Mouse (Mus musculus) olfactory bulb, adult 2 months (tissue): ENCODE measurements at regions not wholly inside any gene's neighbourhood (a gene's known extent, or its start where the extent isn't known, plus 50 kb on each side); places are given as distances from the start of the nearest gene placed in this dataset.

Source experiments
- CTCF ChIP-seq: fragments of 200-500 bp; IDR thresholded peaks from 2 replicates; pipeline ENCODE4 v1.5.1; 2012; ENCODE audit warnings: low read depth, mild to moderate bottlenecking, low read length, moderate library complexity; ENCODE audit not compliant: insufficient read depth
- POLR2A ChIP-seq: fragments of 200-500 bp; IDR thresholded peaks from 2 replicates; pipeline ENCODE4 v1.6.1; 2012; ENCODE audit warnings: mild to moderate bottlenecking, low read depth, low read length, moderate library complexity; ENCODE audit not compliant: insufficient read depth

DNA sequence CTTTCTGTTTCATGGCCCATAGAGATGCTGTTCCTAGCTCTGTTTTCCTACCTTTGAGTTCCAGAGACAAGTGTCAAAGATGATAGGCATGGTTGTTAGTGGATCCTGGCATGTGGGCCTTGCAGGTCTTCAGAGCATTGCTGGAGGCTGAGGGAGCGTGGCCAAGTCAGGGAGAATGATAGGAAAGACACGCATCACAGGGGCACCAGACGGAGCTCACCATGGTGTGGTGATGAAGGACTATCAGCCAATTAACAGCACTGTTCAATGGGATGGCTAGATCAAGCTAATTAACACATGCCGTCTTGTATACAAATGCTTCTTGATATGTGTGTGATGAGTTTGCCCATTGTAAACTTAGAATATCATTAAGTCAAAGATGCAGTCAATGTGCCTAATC, 344.1 kb downstream of the En1 start:
- no peak for TF ChIP-seq CTCF
- TF ChIP-seq POLR2A: no peak
